ENCODE assay signal across 8 mouse cellular contexts in the genomic region with DNA sequence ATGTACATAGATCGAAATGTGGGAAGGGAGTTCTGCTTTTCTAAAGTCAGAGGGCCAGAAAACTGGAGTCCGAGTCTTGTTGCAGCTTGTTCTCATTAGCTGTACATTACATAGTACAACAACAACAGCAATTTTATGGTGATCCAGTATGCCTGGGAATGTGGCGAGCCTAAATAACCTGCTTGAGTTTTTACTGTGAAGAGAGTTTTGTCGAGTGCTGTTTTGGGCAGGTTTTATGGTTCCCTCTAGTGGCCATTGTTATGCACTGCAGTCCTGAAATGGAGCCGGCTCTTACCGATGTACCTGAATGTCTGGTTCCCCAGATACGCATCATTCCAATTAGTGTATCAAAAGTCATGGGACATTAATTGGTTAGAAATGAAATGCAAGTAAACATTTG.
DNase-seq lines count a peak whose midpoint lies in the region; ATAC-seq and TF ChIP-seq lines count a peak whose summit lies in the region.

No protein-coding gene starts in this region.

- TF ChIP-seq EP300 in MEL (IDR thresholded peaks at IDR 0.05; ENCODE audit: low read depth in 1 of 2, low read length in 2 of 2), result no peak

- no peaks in the 10 kb centered on the region for H3K79me2 ChIP-seq in MEL (ENCODE audit: control insufficient read depth, insufficient read depth, low read length, poor library complexity)

- peak; percentile 71 to 95 (median 88) for TF ChIP-seq CTCF in MEL (IDR thresholded peaks at IDR 0.05 in 2 of 3, conservative IDR thresholded peaks at IDR 0.05 in 1 of 3; ENCODE audit: control insufficient read depth in 1 of 3, insufficient read depth in 1 of 3, low read depth in 2 of 3, low read length in 3 of 3, poor library complexity in 1 of 3, severe bottlenecking in 1 of 3)
- TF ChIP-seq CTCF in lung, adult 2 months (IDR thresholded peaks at IDR 0.05; ENCODE audit: insufficient read depth, low read length), result peak; percentile 54

- H3K9ac ChIP-seq in heart, embryonic 12.5 days, result no peak overlapping the region
- H3K9ac ChIP-seq in MEL (ENCODE audit: control insufficient read depth, low read depth, low read length, poor library complexity, severe bottlenecking), result 0 out of 2 replicates have a peak overlapping the region, but pooled peaks have one; percentile 32

- no peak overlapping the region for H3K4me2 ChIP-seq in heart, embryonic 12.5 days

- no peak overlapping the region for H3K4me3 ChIP-seq in heart, embryonic 12.5 days
- no peak overlapping the region for H3K4me3 ChIP-seq in MEL (ENCODE audit: control insufficient read depth in 1 of 2, insufficient read depth in 1 of 2, low read depth in 2 of 2, low read length in 2 of 2)
- H3K4me3 ChIP-seq in lung, adult 2 months (replicated peaks; ENCODE audit: extremely low read depth, low read depth, low read length), result no peak overlapping the region

- peaks cover 16% of the 10 kb centered on the region for H3K27me3 ChIP-seq in heart, embryonic 12.5 days (replicated peaks)
- H3K27me3 ChIP-seq in MEL (ENCODE audit: control insufficient read depth in 1 of 2, insufficient read depth in 2 of 2, low read length in 2 of 2), result no peaks in the 10 kb centered on the region

- no peaks in the 10 kb centered on the region for H3K36me3 ChIP-seq in heart, embryonic 12.5 days
- no peaks in the 10 kb centered on the region for H3K36me3 ChIP-seq in MEL (ENCODE audit: control insufficient read depth in 1 of 2, insufficient read depth in 2 of 2, low read length in 2 of 2)

- H3K9me3 ChIP-seq in heart, embryonic 12.5 days (replicated peaks), result 0 out of 2 replicates have a peak, but pooled peaks cover under 1% of the 10 kb centered on the region
- H3K9me3 ChIP-seq in MEL (replicated peaks; ENCODE audit: insufficient read depth, low read length), result no peaks in the 10 kb centered on the region

- ATAC-seq in heart, embryonic 12.5 days (ENCODE audit: insufficient number of reproducible peaks, low FRiP score), result no peak
- peak; percentile 80 for ATAC-seq in frontal cortex, adult (ENCODE audit: low TSS enrichment)

- H3K27ac ChIP-seq in heart, embryonic 12.5 days (ENCODE audit: poor library complexity, severe bottlenecking), result no peak overlapping the region
- H3K27ac ChIP-seq in MEL (ENCODE audit: control insufficient read depth, low read depth, low read length), result no peak overlapping the region

- WGBS in heart, embryonic 12.5 days, result 21% methylated on average over 7 of the region's 7 CpGs
- WGBS in lung, adult 2 months, result 22% methylated on average over 7 of the region's 7 CpGs

- H3K4me1 ChIP-seq in heart, embryonic 12.5 days (replicated peaks), result no peaks in the 10 kb centered on the region
- no peaks in the 10 kb centered on the region for H3K4me1 ChIP-seq in MEL (ENCODE audit: control insufficient read depth in 1 of 2, insufficient read depth in 2 of 2, low read length in 2 of 2)
- H3K4me1 ChIP-seq in lung, adult 2 months (ENCODE audit: control insufficient read depth, insufficient read depth, low read length), result no peaks in the 10 kb centered on the region

- TF ChIP-seq RAD21 in MEL (IDR thresholded peaks at IDR 0.05; ENCODE audit: low read depth, low read length), result peak; percentile 87

- peak; percentile 38 to 74 for DNase-seq in heart, adult 18-20 months
- peak; percentile 70 for DNase-seq in MEL (ENCODE audit: low read depth, low spot score)
- peak; percentile 61 for DNase-seq in cerebellum, adult 8-10 months
- peak; percentile 58 to 62 for DNase-seq in kidney, postnatal 25 days
- peak; percentile 39 for DNase-seq in lung, adult 2 months
- DNase-seq in spleen, postnatal 10 days (ENCODE audit: low spot score in 2 of 2), result peak; percentile 12 to 43

- no peak for TF ChIP-seq POLR2A in MEL (IDR thresholded peaks at IDR 0.05; ENCODE audit: control insufficient read depth in 1 of 2, insufficient read depth in 1 of 2, low read depth in 1 of 2, low read length in 2 of 2, poor library complexity in 1 of 2)
- TF ChIP-seq POLR2A in lung, adult 2 months (IDR thresholded peaks at IDR 0.05; ENCODE audit: borderline replicate concordance, extremely low read depth, low read depth, low read length), result no peak

TF ChIP-seq in MEL, 35 proteins besides CTCF, POLR2A, EP300 and RAD21:
- TF ChIP-seq ZC3H11A (IDR thresholded peaks at IDR 0.05; ENCODE audit: low read depth, low read length) (peak; percentile 82), SMC3 (IDR thresholded peaks at IDR 0.05; ENCODE audit: low read depth, low read length) (peak; percentile 87), MXI1 (IDR thresholded peaks at IDR 0.05; ENCODE audit: low read depth, low read length) (no peak)
